Mouse (Mus musculus) urinary bladder, postnatal 36 days (tissue): ENCODE data around the gene Golph3.

Experiments
- DNase-seq, 2 experiments: peaks; one replicate each; pipeline ENCODE4 v3.0.0; 2022; ENCODE audit warnings: low spot score in 2 of 2, mixed read lengths in 1 of 2

The Golph3 gene

DNA sequence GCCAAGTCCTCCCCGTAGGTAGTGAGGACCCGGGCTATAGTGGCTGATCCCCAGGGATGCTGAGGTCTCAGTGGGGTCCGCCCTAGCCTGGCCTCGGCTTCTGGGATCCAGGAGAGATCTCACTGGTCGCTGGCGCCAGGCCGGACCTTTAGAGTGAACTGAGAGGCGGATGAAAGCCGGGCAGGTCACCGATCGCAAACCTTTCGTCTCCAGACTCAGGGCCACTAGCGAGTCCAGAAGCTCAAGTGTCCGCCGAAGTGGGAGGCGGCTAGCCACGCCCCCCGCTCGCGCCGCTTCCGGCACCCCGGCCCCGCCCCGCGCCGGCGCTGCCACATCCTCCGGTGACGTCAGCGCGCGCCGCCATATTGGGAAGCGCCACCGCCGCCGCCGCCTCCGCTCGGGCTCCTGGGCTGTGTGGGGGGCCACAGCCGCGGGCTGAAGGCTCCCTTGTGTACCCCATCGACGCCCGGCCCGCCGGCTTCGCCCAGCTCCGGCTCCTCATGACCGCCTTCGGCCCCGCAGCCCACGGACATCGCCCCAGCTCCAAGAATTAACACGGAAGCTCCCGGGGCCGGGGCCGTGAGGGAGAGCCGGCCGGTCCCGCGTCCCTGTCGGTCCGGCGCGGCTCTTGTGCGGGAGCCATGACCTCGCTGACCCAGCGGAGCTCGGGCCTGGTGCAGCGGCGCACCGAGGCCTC lies at the start of gene Golph3:
Golph3 (plus strand) TSS at position 360 of the 697 bp plus-strand sequence.
- DNase-seq: peak; percentile 91 to 95

DNA sequence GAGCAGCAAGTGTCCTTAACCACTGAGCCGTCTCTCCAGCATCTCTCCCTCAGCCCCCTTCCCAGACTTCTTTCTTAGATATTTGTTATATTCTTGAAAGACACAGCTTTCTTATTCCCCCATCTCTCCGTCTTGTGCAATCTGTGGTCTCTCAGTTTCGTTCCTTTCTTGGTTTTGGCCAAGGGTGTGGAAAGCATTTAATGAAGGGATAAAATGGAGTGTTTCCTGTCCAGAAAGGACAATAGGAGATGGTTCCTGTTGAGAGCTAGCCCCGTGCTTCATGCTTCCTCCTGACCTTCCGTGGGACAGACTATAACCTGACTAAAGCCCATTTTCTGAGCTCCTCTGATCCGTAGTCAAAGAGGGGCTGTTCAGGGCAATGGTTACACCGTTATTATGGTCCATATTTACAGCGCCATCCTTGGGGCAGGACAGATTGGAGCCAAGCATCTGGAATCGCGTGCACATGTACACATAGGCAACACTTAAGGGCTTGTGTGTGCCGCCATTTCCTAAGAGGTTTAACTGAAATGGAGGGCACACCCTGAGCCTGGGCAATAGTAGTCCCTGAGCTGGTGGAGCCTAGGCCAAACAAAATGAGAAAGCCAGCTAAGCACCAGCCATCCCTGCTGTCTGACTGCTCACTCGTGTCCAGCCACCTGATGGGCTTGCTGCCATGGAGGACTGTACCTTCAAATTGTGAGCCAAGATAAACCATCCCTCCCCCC lies 47.8 kb upstream of the Golph3 start:
- DNase-seq: no peak

DNA sequence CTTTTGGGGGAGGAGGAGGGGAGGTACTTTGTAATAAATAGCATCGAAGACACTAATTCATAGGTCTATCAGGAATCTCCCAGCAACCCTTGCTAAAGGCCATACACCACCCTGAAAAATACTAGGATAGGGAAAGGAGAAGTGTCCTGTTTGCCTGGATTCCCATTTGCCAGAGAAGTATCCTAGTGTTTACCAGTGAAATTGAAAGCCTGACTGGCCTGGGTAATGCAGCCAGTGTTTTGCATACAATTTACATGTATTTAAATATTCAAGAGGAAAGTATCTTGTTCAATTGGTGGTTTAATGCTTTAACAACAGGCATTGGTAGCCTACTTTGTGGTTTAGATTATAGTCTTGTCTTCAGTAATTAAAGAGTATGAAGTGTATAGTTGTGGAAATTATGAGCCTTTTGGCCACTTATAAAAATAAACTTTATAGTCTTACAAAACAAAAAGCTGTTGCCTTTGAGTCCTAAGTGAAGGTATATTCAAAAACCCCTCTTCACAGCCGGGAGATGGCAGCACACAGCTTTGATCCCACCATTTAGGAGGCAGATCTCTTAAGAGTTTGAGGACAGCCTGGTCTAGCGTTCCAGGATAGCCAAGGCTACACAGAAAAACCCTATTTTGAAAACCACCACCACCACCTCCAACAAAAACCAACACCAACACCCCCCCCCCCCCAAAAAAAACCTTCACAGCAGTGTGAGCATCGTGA lies 47.0 kb upstream of the Golph3 start:
- DNase-seq: no peak

DNA sequence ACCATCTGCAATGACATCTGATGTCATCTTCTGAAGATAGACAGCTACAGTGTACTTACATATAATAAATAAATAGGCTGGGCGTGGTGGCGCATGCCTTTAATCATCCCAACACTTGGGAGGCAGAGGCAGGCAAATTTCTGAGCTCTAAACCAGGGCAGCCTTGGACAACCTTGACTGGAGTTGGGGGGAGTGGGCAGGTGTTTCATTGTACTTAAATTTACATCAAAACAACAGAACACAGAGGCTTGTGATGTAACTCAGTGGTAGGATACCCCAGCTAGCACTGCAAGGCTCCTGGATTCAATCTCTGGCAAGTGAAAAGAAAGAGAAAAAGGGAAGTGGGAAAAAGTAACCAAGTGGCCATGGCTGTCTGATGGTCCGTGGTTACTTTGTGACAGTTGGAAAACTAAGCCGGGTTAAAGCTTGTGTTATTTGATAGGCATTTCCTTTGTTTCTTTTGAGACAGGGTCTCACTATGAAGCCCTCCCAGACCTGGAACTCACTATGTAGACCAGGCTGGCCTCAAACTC lies 46.1 kb upstream of the Golph3 start:
- no peak for DNase-seq

DNA sequence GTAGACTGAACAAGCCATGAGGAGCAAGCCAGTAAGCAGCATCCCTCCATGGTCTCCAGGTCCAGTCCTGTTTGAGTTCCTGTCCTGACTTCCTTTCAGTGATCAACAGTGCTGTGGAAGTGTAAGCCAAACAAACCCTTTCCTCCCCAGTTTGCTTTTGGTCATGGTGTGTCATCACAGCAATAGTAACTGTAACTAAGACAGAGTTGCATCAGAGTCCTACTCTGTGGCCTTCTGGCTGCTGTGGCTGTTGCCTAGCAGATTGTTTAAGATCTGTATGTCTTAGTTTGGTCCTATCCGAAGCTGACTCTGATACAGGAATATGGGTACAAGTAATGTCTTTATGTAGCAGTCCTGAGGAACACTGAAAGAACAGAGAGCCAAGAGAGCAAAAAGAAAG lies 41.4 kb upstream of the Golph3 start:
- DNase-seq: no peak

DNA sequence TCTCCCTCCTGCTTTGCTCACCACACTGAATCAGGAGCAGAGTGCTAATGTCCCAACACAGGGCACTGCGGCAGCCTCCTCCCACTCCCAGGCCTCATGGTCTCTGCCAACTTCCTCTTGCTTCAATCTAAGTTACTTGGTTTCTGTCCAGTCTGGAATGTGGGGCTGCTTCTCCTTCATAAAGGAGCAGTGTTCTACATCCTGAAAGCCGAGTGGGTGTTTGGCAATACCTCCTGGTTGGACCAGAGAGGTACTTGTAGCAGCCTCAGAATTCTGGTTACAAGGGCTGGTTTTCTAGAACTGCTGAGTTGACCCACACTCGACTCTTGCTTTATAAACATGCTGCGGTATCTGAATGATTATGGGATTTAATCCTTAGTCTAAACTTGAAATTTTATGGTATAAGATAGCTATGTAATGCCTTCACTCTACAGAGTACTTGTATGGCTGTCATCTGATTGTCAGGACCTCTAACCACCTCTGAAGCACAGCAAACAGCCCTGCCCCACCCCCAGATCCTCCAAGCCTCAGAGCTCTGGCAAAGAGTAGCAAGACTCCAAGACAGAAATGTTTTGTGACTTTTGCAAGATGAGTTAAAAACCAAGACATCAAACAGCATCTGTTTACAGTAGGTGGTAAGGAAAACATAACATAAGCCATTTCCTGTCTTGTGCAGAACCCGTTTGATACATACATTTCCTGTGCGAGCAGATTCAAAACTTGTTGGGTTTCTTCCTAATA lies 36.3 kb upstream of the Golph3 start:
- DNase-seq: no peak

DNA sequence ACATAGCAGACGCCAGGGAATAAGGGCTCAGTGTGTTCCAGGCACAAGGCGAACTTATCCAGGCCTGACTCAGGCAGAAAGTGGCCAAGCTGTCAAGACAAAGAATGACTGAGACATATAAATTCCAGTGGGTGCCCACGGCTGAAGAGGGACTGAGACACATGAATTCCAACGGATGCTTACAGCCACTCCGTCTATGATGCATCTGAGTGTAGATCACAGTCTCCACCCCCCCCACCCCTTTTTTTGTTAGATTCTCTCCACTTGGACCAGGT lies 35.8 kb upstream of the Golph3 start:
- DNase-seq: no peak

DNA sequence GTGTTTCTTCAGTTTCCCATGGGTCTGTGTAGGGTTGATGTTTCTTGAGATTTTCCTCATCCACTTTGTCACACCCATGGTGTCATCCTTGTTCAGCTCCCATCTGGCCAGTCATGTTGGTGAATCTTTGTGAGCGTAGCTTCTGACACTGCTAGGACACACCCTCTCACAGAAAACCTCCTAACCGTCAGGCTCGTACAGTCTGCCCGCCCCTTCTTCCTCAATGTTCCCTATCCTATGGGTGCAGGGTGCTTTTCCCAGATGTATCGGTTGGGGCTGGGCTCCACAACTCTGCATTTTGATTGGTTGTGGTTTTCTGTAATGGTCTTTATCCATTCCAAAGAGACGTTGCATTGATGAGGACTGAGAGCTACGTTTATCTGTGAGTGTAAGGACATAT lies 30.9 kb upstream of the Golph3 start:
- DNase-seq: no peak

DNA sequence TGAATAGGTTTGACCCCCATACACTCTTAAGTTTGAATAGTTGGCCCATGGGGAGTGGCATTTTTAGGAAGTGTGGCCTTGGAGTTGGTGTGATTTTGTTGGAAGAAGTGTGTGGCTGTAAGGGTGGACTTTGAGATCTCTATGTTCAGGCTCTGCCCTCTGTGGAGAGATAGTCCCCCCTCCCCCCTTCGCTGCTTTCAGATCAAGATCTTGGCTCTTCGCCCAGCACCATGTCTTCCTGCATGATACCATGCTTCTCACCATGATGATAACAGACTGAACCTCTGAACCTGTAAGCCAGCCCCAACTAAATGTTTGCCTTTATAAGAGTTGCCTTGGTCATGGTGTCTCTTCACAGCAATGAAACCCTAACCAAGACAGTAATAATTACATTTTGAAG lies 29.5 kb upstream of the Golph3 start:
- DNase-seq: no peak

DNA sequence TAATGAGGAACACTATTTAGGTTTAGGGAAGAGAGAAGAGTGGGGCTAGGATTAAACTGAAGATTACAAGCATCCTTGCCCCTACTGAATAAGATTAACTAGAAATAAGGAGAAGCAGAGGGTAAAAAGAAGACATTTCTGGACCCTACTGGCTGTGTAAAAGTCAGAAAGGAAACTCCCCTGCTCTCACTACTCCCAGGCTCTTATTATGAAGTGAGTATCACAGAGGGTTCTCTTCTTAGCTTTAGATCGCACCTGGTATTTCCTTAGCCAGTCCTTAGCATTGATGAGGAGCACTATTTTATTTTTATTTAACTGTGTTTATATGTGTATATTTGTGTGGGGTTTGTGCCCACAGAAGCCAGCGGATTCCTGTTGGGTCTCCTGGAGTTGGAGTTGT lies 25.0 kb upstream of the Golph3 start:
- no peak for DNase-seq

DNA sequence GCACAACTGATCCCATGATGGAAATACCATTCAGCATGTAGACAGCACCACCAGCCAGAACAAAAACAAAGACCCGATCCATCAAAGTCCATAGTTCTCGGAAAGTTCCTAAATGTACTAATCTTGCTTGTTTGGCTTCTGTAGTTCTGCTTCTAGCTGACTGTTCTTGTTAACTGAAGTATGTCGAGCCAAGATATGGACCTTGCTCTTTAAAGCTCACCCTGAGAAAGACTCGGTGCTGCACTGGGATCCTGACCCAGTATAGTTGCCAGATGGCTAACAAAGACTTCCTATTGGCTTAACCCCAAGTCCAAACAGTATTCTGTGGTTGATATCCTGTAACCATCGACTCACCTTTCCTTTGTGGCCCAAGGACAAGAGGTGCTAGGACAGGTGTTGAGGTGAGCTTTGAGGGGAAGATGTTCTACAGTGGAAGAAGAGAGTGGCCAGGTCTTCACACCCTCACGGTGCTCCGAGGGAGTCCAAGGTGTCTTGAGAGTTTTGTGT lies 23.0 kb upstream of the Golph3 start:
- DNase-seq: no peak

DNA sequence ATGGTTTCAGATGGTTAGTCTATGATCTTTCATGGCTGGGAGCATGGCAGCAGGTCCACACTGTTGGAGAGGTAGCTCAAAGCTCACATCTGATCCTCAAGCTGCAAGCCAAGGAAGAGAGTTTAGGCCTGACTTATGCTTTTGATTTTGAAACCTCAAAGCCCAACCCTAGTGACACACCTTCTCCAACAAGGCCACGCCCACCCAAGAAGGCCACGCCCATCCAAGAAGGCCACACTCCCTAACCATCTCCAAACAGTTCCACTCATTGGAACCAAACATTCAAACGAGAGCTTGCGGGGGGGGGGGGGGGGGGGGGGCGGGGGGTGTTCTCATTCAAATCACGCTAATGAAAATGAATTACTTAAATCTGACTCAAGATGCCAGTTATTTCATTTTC lies 19.5 kb upstream of the Golph3 start:
- no peak for DNase-seq

DNA sequence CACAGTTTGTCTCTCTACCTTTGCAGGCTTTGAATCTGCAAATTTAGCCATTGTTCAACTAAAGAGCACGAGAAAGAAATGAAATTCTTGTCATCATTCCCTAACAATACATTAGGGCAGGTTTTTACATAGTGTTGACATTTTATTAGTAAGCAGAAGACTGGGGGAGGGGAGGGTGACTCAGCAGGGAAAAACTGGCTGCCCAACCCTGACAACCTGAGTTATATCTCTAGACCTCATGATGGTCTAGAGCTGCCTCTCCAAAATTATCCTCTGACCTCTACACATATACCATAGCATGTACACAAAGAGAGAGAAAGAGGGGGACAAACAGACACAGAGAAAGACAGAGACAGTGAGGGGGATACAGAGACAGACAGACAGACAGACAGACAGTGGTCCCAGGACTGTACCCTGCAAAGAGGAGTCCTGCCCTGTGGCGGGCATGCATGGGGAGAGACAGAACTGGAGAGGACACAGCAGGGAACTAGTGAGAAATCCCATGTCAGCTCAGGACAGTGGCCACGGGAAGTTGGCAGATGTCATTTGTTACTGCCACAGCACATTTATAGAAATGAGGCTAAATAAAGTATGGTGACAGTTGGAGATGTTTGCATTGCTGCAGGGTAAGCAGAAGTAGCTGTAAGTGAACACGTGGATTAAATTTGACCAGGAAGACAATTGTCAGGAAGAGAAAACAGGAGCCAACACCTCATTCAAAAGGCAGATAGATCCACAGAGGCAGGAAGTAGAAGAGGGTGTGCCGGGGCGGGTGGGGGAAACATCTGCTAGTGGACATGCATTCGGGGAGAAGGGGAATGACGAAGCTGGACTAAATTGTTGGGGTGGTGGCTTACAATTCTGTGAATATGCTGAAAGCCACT lies 14.8 kb upstream of the Golph3 start:
- DNase-seq: peak; percentile 41 to 48

DNA sequence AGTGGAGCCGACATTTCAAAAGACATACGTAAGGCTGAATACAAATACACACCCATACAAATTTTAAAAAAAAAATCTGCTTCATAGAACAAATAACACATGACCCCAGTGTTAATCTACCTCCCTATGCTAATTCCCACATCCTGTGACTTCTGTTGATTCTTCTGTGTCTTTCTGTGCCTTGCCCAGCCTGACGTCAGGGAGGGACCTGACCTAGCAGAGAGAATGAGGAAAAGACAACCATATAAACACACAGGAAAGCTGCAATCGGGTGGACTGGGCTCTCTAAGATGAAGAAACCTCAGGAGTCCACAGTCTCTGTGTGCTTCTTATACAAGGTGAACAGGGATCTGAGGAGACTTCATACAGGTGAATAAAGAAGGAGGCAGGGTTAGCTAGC lies 14.1 kb upstream of the Golph3 start:
- no peak for DNase-seq

DNA sequence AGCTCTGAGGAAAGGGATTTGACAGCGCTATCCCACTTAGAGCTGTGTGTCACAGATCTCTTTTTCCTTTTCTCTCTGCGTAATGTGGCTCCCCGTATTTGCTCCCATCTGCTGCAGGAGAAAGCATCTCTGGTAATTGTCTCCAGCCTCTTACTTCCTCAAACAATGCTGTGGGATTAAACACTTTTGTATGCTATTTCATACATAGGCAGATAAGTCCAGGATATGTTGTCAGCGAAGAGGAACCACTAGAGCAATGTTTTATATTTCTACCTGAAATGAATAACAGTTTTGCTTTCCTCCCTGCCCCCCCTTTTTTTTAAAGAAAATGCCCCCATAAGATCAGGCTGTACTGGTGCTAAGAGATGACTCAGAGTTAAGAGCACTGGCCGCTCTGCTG lies 12.7 kb upstream of the Golph3 start:
- no peak for DNase-seq

DNA sequence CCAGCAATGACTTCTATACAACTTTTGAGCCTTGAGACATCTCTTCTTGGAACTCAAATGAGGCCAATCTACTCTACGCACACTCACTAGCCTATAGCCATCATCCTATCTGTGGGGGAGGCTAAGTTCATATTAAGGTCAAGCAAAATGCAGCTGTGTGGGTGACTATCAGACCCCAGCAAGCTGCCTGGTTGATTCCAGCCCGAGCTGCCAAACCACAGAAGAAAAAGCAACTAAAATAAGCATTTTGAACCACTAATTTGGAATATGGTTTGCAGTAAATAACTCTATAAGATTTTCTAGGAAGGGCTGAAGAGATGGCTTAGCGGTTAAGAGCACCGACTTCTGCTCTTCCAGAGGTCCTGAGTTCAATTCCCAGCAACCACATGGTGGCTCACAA lies 10.6 kb upstream of the Golph3 start:
- no peak for DNase-seq

DNA sequence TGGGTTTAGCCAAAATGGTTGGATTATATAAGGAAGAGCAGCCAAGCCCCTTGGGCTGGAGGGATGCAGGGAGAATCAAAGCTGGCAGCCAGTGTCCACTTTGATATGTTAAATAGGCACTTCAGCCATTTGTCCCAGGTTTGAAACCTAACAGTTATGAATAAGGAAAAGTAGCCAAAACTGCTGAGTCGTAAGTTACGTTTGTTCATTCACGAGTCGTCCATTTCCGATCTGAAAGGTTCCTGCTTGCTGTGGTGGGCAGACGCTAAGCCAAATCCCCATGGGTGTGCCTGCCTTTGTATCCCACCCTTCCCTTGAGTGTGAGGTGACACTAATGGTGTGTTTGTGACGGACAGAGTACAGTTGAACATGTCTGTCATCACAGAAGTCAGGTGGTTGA lies 9.8 kb upstream of the Golph3 start:
- no peak for DNase-seq

DNA sequence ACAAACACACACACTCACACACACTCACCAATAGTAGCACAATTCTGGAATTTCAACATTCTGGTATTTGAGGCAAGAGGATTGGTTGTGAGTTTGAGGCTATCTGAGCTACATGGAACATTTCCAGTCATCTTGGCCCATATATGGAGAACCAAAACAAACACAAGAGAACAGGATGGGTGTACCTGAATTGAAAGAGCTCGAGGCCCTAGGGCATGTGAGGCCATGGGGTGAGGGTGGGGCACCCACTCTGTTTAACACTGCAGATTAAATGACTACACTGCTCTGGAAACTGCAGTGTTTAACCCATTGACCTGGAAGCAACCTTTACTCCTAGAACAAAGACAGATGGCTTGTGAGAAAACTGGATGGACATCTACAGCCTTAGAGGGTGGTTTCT lies 8.0 kb upstream of the Golph3 start:
- no peak for DNase-seq

DNA sequence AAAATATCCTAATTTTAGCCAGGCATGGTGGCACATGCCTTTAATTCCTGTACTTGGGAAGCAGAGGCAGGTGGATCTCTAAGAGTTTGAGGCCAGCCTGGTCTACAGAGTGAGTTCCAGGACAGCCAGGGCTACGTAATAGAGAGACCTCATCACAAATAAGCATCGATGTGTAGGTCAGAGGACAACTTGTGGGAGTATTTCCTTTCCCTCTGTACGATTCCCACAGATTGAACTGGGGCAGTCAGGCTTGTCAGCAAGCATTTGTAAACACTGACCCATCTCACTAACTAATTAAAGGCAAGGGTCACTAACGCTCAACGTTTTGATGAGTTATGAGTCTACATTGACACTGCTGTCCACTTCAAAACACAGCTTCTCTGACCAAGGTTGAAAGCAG lies 6.7 kb upstream of the Golph3 start:
- no peak for DNase-seq

DNA sequence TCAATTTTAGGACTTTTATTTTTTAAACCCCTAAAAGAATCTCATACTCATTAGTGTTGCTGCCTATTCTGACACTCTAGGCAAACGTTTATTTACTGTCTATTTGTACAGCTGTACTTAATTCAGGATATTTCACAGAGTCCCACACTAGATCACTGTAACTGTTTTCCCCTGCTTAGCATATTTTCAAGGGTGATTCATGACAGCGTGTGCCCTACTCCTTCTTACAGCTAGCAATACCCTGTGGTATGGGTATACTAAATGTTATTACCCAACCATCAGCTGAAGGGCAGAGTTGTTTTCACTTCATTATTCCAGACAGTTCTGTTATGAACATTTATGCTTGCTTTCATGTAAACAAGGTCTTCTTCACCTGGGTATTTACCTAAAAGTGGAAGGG lies 5.3 kb upstream of the Golph3 start:
- no peak for DNase-seq

DNA sequence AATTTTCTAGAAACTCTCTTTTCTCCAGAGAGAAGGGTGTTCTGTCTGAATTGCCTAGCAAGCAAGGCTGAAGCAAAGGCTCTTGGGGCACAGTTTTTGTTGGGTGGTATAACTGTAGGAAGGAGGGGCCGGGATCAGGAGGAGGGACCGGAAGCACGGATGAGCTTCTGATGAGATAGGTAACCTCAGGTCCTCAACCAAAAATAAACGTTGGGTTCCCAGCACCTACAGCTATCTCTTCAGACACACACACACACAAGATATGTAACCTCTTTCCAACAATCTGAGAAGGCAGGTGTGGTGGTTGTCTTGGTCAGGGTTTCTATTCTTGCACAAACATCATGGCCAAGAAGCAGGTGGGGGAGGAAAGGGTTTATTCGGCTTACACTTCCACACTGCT lies 4.0 kb upstream of the Golph3 start:
- DNase-seq: no peak
